Mouse (Mus musculus) megakaryocyte, embryonic 14.5 days (primary cell): ENCODE results near the gene Tmem223.

Experiments
- FLI1 ChIP-seq: IDR thresholded peaks from 2 replicates; pipeline ENCODE4 v1.6.1; 2012; ENCODE audit warnings: low read length, inconsistent platforms, mixed read lengths
- GATA1 ChIP-seq: IDR thresholded peaks from 3 replicates; pipeline ENCODE4 v1.6.1; 2012; ENCODE audit warnings: mixed read lengths, low read length, inconsistent platforms, borderline replicate concordance

- TF ChIP-seq GATA1 (no peak), FLI1 (no peak)
Observed at GRCm38 (mm10) chr19:8721378-8721777, 49.4 kb upstream of the Tmem223 start.
